Mouse (Mus musculus) hindbrain, embryonic 11.5 days (tissue): Measurements from ENCODE around the gene Gosr2. TPM values are rescaled to one million over a fixed set of nuclear protein-coding genes. Genes with fewer than 3 reads are reported as not detected.

Source experiments
- ATAC-seq: fragments of 200-750 bp; cut with Nextera tagmentation; 2 replicates; pipeline ENCODE4 v1.8.0; 2017; ENCODE audit warnings: mild to moderate bottlenecking, moderate TSS enrichment, moderate library complexity; ENCODE audit not compliant: low FRiP score
- DNase-seq: peaks from one replicate; pipeline ENCODE4 v3.0.0-alpha.2; 2015; ENCODE audit warnings: low spot score
- H3K27ac ChIP-seq: fragments of 300-500 bp; sonication (generic); 2 replicates; pipeline ENCODE4 v1.5.1; 2014; ENCODE audit warnings: mild to moderate bottlenecking, low read depth, low read length
- H3K27me3 ChIP-seq: fragments of 300-500 bp; sonication (generic); 2 replicates; pipeline ENCODE4 v1.6.1; 2014; ENCODE audit warnings: mild to moderate bottlenecking, low read length, moderate library complexity, mixed read lengths; ENCODE audit not compliant: control insufficient read depth, insufficient read depth
- H3K36me3 ChIP-seq: fragments of 300-500 bp; sonication (generic); 2 replicates; pipeline ENCODE4 v1.6.1; 2014; ENCODE audit warnings: mild to moderate bottlenecking, low read length, moderate library complexity, mixed read lengths; ENCODE audit not compliant: control insufficient read depth, insufficient read depth
- H3K4me1 ChIP-seq: fragments of 300-500 bp; sonication (generic); replicated peaks from 2 replicates; pipeline ENCODE4 v1.6.1; 2014; ENCODE audit warnings: low read length, mixed read lengths; ENCODE audit not compliant: control insufficient read depth, insufficient read depth
- H3K4me2 ChIP-seq: fragments of 300-500 bp; sonication (generic); replicated peaks from 2 replicates; pipeline ENCODE4 v1.6.1; 2014; ENCODE audit warnings: mild to moderate bottlenecking, low read depth, low read length
- H3K4me3 ChIP-seq: fragments of 300-500 bp; sonication (generic); 2 replicates; pipeline ENCODE4 v1.5.1; 2014; ENCODE audit warnings: low read depth, low read length
- H3K9ac ChIP-seq: fragments of 300-500 bp; sonication (generic); 2 replicates; pipeline ENCODE4 v1.6.1; 2014; ENCODE audit warnings: low read depth, low read length
- H3K9me3 ChIP-seq: fragments of 300-500 bp; sonication (generic); 2 replicates; pipeline ENCODE4 v1.6.1; 2016; ENCODE audit warnings: low read length; ENCODE audit not compliant: control insufficient read depth
- WGBS: fragments of 180-500 bp; shearing (Covaris S2); extraction: QIAGEN DNeasy Blood & Tissue Kit; methylation state at CpG from one replicate; pipeline ENCODE4 v1.1.7; 2014; 5-methylcytosine and 5-hydroxymethylcytosine counted together
- polyA plus RNA-seq: library from polyadenylated mRNA; unstranded; fragments of >200 nt; fragmentation: Nextera tagmentation; extraction: Ambion mirVana; gene quantifications from 2 replicates; pipeline ENCODE4 v1.2.1, GENCODE M21; 2014

The Gosr2 gene
- polyA plus RNA-seq, 1 experiment from 2014 or later = 75.2 TPM

DNA sequence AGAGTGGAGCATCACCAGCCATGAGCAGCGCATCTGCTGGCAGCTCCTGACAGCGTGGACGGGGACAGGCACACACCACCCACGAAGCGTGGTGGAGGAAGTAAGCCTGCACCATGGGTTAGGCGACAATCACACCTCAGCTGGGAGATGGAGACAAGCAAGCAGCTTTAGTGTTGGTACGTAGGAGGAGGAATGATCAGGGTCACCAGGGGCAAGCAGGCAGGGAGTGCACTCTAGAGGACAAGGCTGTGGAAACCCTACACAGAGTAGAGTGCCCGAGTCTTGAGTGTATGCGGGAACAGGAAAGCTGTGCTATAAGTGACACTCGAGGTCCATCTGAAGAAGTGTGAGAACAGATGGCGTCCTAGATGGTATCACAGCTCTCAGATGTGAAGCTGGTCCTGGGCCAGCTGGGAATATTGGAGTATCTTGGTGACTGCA is 26.7 kb upstream of the Gosr2 start:
- no peaks in the 10 kb centered on the region for H3K4me1 ChIP-seq
- WGBS = 80% methylated on average over 11 of the region's 11 CpGs

DNA sequence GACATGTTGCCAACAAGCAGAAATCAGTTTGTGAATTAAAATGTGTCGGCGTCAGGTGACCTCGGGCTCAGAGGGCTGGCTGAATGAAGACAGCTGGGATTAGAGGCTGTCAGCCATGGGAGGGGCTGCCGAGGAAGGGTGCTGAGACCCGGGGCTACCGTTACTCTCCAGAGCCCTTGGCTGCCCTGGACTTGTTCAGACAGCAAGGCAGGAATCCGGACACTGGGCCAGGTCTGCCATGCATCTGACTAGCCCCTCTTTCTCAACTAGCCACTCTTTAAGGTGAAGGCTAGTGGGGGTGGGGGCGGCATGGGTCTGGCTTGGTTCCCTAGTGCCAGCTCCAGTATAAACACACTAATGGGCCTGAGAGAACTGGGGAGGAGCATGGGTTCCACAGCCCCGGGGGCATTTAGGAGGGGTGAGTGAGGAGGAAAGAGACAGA is 24.4 kb upstream of the Gosr2 start:
- no peak overlapping the region for H3K27ac ChIP-seq
- H3K9ac ChIP-seq = no peak overlapping the region
- H3K27me3 ChIP-seq = no peaks in the 10 kb centered on the region
- no peaks in the 10 kb centered on the region for H3K4me1 ChIP-seq
- 37% methylated on average over 9 of the region's 9 CpGs for WGBS
- no peak overlapping the region for H3K4me3 ChIP-seq
- no peaks in the 10 kb centered on the region for H3K9me3 ChIP-seq
- no peaks in the 10 kb centered on the region for H3K36me3 ChIP-seq
- peak; percentile 24 for DNase-seq
- H3K4me2 ChIP-seq = no peak overlapping the region
- ATAC-seq = peak; percentile 57

More for the DNA sequence above, 26.7 kb upstream of the Gosr2 start:
- Histone ChIP-seq H3K4me3 (no peak overlapping the region), H3K9me3 (no peaks in the 10 kb centered on the region), H3K27me3 (no peaks in the 10 kb centered on the region), H3K9ac (no peak overlapping the region), H3K36me3 (no peaks in the 10 kb centered on the region), H3K4me2 (no peak overlapping the region), H3K27ac (no peak overlapping the region)
- DNase-seq = no peak
- ATAC-seq = no peak

DNA sequence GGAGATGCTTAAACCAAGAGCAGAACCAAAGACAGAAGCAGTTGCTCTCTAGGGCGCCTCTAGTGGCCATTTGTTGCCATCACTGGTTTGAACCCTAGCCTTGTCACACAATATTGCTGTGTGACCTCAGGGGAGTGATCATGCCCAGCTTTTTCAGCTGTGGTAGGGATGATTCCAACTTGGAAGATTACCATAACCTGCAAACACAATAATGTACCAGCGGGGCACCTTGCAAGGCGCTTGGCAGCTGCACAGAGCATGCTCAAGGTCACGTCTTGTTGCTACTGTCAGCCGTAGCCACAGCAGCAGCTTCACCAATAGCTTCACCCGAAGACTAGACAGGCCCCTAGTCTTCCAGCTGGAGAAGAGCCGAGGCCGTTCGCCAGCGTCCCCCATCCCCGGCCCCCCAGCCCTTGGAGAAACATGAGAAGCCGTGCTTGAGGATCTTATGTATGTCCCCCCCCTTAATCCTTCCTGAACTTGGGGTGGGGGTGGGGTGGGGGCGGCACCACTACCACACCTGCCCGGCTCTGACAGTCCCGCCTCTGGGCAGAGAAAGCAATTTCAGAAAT is 23.9 kb upstream of the Gosr2 start:
- Histone ChIP-seq H3K36me3 (no peaks in the 10 kb centered on the region), H3K27ac (no peak overlapping the region), H3K27me3 (no peaks in the 10 kb centered on the region), H3K4me1 (no peaks in the 10 kb centered on the region), H3K4me3 (no peak overlapping the region), H3K9ac (no peak overlapping the region), H3K4me2 (no peak overlapping the region), H3K9me3 (no peaks in the 10 kb centered on the region)
- DNase-seq (peak; percentile 71), ATAC-seq (peak; percentile 47; the same call in 1 of the 2 replicates)
- 34% methylated on average over 15 of the region's 15 CpGs for WGBS

DNA sequence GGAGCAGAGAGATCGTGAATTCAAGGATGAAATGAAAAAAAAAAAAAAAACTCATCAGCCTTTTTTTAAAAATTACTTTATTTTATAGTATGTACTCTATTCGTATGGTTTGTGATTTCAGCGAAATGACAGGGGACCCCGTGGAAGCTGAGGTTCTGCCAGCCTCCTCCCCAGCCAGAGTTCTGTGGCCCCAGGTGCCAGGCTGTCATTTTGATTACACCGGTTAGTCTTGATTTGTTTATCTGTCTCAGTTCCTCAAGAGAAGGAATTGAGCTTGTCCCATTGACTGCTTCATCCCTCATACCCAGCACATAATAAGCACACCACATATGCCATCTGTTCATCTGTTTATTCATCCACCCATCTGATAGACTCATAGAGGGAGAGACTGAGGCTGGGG is 21.7 kb upstream of the Gosr2 start:
- Histone ChIP-seq H3K4me1 (no peaks in the 10 kb centered on the region), H3K4me2 (no peak overlapping the region), H3K27me3 (no peaks in the 10 kb centered on the region), H3K27ac (no peak overlapping the region), H3K9me3 (no peaks in the 10 kb centered on the region), H3K9ac (no peak overlapping the region), H3K4me3 (no peak overlapping the region), H3K36me3 (no peaks in the 10 kb centered on the region)
- DNase-seq (no peak), ATAC-seq (no peak)
- WGBS = 81% methylated on average over 5 of the region's 5 CpGs

DNA sequence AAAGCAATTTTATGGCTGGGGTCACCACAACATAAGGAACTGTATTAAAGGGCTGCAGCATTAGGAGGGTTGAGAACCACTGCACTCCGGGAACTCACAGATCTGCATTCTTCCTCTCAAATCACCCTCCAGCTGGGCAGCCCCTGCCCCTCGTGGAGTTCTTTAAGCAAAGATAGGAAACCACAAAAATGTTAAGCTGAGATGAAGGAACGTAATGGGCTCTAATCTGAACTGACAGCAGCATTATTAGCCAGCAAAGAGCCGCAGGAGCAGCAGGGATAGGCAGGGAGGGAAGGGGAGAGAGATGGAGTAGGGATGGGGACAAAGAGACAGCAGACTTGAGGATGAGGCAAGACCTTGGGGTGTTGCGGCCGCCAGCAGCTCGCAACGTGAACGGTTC is 19.3 kb upstream of the Gosr2 start:
- H3K27ac ChIP-seq = no peak overlapping the region
- H3K27me3 ChIP-seq = no peaks in the 10 kb centered on the region
- H3K9ac ChIP-seq = no peak overlapping the region
- ATAC-seq = no peak
- H3K36me3 ChIP-seq = no peaks in the 10 kb centered on the region
- no peaks in the 10 kb centered on the region for H3K4me1 ChIP-seq
- H3K9me3 ChIP-seq = no peaks in the 10 kb centered on the region
- 50% methylated on average over 9 of the region's 9 CpGs for WGBS
- DNase-seq = no peak
- no peak overlapping the region for H3K4me3 ChIP-seq
- H3K4me2 ChIP-seq = no peak overlapping the region

DNA sequence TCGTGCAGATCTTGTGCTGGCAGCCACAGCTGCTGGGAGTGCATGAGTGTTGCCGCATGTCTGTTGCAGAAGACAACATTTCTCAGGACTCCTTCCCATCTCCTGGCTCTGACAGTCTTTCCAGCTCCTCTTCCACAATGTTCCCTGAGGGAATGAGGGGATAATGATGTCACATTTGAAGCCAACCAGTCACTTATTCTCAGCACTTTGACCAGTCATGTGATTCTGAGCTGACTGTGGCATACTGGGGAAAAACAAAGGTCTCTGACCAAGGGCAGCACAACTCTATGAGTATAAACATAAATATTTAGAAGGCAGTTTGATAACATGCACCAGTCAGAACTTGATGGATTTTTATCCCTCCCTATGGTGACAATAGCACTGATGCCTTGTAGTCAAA is 16.4 kb upstream of the Gosr2 start:
- DNase-seq (no peak), ATAC-seq (no peak)
- Histone ChIP-seq H3K4me3 (no peak overlapping the region), H3K27me3 (no peaks in the 10 kb centered on the region), H3K9me3 (no peaks in the 10 kb centered on the region), H3K9ac (no peak overlapping the region), H3K4me2 (no peak overlapping the region), H3K4me1 (no peaks in the 10 kb centered on the region), H3K27ac (no peak overlapping the region), H3K36me3 (no peaks in the 10 kb centered on the region)
- WGBS = 91% methylated on average over 2 of the region's 2 CpGs

DNA sequence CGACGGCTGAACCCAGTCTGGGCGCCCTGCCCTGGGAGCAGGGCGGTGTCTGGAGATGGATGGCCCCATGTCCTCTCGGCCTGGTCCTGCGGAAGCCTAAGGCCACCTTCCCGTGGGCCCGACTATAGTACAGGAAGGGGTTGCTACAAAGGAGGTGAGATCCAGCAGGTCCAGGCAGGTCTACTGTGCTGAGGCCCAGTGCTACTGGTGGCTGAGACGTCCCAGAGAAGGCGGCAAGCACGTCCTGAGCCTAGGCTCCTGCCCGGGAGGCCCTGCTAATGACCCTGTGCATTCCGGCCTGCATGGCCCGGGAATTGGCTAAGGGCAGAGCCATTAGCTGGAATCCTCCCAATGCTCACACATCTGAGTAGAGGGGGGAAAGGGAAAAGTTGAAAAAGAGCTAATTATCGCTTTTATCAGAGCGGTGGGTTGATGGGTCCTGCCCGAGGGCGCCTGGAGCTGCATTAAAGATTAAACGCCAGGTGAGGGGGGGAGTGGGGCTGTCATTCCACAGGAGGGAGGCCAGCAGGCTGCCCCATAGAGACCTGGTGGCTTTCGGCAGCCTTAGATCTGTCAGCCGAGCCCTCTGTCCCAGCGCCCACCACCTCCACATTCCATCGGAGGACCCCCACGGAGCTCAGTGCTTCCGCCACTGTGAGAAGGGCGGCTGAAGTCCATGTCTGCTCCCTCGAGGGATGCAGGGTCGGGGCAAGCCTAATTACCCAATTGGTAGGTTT is 14.3 kb upstream of the Gosr2 start:
- 59% methylated on average over 28 of the region's 28 CpGs for WGBS
- no peak overlapping the region for H3K27ac ChIP-seq

DNA sequence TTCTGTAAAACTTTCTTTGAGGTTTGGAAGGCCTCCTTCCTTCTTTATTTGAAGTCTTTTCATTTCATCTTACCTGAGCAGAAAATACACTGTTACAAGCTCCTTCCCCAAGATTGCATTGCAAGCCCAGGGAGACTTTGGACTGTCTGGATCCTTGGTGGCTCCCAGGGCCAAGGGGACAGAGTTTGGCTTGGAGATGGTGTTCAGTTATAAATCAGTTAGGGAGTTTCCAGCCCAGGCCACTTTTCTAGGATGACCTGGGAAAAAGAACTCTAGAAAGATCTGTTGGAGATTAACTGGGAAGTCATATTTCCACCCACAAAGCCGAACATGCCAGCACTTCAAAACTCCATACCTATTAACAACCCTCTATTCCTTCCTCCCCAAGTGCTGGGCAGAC is 12.3 kb upstream of the Gosr2 start:
- H3K27ac ChIP-seq = no peak overlapping the region
- H3K9ac ChIP-seq = no peak overlapping the region
- WGBS = 88% methylated on average over 1 of the region's 1 CpGs
- H3K4me2 ChIP-seq = no peak overlapping the region
- H3K27me3 ChIP-seq = no peaks in the 10 kb centered on the region
- no peaks in the 10 kb centered on the region for H3K4me1 ChIP-seq
- H3K9me3 ChIP-seq = no peaks in the 10 kb centered on the region
- H3K4me3 ChIP-seq = no peak overlapping the region
- no peaks in the 10 kb centered on the region for H3K36me3 ChIP-seq
- DNase-seq (no peak), ATAC-seq (no peak)

More for the DNA sequence above, 14.3 kb upstream of the Gosr2 start:
- no peak for ATAC-seq
- DNase-seq = no peak
- Histone ChIP-seq H3K9ac (no peak overlapping the region), H3K4me1 (no peaks in the 10 kb centered on the region), H3K4me3 (no peak overlapping the region), H3K4me2 (no peak overlapping the region), H3K27me3 (no peaks in the 10 kb centered on the region), H3K9me3 (no peaks in the 10 kb centered on the region), H3K36me3 (no peaks in the 10 kb centered on the region)

DNA sequence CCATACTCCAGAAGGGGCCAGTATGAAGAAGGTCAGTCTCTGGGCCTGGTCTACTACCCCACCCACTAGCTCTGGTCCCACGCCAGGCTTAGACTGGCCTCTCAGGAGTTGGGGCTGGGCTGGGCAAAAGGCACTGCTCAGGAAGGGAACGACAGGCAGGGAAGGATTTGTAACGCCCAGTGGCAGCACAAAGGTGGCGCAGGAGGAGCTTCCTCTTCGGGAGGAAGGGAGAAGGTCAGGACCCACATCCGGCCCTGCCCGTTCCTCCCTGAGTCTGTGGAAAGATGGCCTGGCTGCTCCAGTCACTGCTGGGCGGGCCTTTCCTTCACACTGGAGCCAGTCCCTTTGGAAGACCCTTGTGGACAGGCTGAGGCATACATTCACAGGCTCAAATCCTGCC is 9.3 kb upstream of the Gosr2 start:
- Histone ChIP-seq H3K36me3 (no peaks in the 10 kb centered on the region), H3K9me3 (no peaks in the 10 kb centered on the region), H3K4me2 (no peak overlapping the region), H3K4me3 (no peak overlapping the region), H3K27ac (no peak overlapping the region), H3K9ac (no peak overlapping the region), H3K4me1 (no peaks in the 10 kb centered on the region), H3K27me3 (no peaks in the 10 kb centered on the region)
- no peak for ATAC-seq
- WGBS = 54% methylated on average over 8 of the region's 8 CpGs
- no peak for DNase-seq
